Mouse (Mus musculus): ENCODE data around the gene Uhrf1. TPM values are rescaled to one million over a fixed set of nuclear protein-coding genes. Genes with fewer than 3 reads are reported as not detected.
A peak's percentile ranks its signal among the peaks of the same experiment; 100 is the strongest.
"Not testable (repeated sequence)": the region's sequence is repeated elsewhere in the genome, so short reads cannot be mapped to it uniquely, and the experiment has no call there.

The Uhrf1 gene
- 123 and 138 TPM in 2 replicates for polyA plus RNA-seq (2014; fragmentation: Nextera tagmentation; extraction: Ambion mirVana)

DNA sequence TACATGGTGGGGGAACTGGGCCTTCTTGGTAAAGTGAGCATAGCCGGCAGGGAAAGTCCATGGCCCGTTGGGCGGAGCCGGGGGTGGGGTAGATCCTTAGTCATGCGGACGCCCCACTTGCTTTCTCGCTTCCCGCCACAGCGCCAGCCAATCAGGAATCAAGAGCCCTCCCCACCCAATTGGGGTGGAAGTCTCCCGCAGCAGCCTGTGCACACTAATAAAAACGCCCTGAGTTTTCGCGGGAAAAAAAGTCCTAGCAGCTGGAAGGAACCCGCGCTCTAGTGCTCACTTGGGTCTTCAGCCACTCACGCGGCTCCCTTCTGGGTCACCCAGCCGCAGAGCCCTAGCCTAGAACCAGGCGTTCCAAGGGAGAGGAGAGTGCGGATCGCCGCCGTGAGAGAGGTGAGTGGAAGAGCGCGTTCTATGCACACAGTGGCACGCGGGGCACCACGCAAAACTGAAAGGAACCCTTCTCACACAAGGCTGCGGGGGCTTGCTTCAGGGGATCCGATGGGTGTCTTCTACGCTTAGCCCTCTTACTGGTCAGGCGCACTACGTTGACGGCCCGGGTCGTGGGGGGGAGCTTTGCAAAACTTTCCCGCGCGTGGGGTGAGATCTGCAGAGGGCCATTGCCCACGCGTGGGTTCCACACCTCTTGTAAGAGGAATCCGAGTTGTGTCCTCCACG is at the start of gene Uhrf1:
Uhrf1 (plus strand) TSS at position 162 of the 687 bp plus-strand sequence.
- under 1% methylated on average over 43 of the region's 43 CpGs for WGBS
- peak within 1 kb of the TSS; percentile 81 for H3K4me3 ChIP-seq (ENCODE audit: low read depth, low read length)
- H3K9me3 ChIP-seq (ENCODE audit: control insufficient read depth, low read length), result no peaks in the 10 kb centered on the region
- H3K27me3 ChIP-seq (ENCODE audit: control insufficient read depth, insufficient read depth, low read length), result no peaks in the 10 kb centered on the region
- H3K4me2 ChIP-seq, result peak within 1 kb of the TSS; percentile 98
- ATAC-seq (ENCODE audit: low FRiP score) (peak; percentile 80), DNase-seq (ENCODE audit: low spot score, missing footprints) (peak; percentile 98)
- H3K4me1 ChIP-seq (ENCODE audit: control insufficient read depth, insufficient read depth, low read length), result peaks cover 35% of the 10 kb centered on the region
- H3K36me3 ChIP-seq (ENCODE audit: control insufficient read depth, insufficient read depth, low read length), result peaks cover 11% of the 10 kb centered on the region
- H3K9ac ChIP-seq (ENCODE audit: low read length), result peak within 1 kb of the TSS; percentile 90
- peak within 1 kb of the TSS; percentile 85 for H3K27ac ChIP-seq (ENCODE audit: low read depth, low read length)

- no peaks in the 10 kb centered on the region for H3K9me3 ChIP-seq (ENCODE audit: control insufficient read depth, low read length)
- peak; percentile 78 for DNase-seq (ENCODE audit: low spot score, missing footprints)
- H3K4me1 ChIP-seq (ENCODE audit: control insufficient read depth, insufficient read depth, low read length), result peaks cover 9% of the 10 kb centered on the region
- peaks cover 6% of the 10 kb centered on the region; the same call in 1 of the 2 replicates for H3K36me3 ChIP-seq (ENCODE audit: control insufficient read depth, insufficient read depth, low read length)
- 77% methylated on average over 4 of the region's 4 CpGs for WGBS
- no peak overlapping the region for H3K27ac ChIP-seq (ENCODE audit: low read depth, low read length)
- ATAC-seq (ENCODE audit: low FRiP score), result no peak
- H3K9ac ChIP-seq (ENCODE audit: low read length), result no peak overlapping the region
- H3K4me2 ChIP-seq, result no peak overlapping the region
- H3K27me3 ChIP-seq (ENCODE audit: control insufficient read depth, insufficient read depth, low read length), result no peaks in the 10 kb centered on the region
- H3K4me3 ChIP-seq (ENCODE audit: low read depth, low read length), result no peak overlapping the region
Observed at GRCm38 (mm10) chr17:56254695-56255094, 48.4 kb upstream of the Uhrf1 start.

DNA sequence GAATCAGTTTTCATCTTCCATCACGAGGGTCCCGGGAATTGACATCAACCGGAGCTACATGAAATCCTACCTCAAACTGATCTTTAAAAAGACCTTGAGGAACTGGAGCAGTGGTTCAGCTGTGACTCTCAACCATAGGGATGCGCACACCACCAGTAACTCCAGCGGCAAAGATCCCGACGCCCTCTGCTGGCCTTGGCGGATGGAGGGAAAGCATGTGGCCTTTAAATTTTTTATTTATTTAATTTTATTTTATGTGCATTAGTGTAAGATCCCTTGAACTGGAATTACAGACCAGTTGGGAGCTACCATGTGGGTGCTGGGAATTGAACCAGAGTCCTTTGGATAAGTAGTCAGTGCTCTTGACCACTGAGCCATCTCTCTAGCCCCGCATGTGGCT is 47.7 kb upstream of the Uhrf1 start:
- peak overlapping the region; percentile 14; the same call in 1 of the 2 replicates for H3K27ac ChIP-seq (ENCODE audit: low read depth, low read length)
- H3K27me3 ChIP-seq (ENCODE audit: control insufficient read depth, insufficient read depth, low read length), result no peaks in the 10 kb centered on the region
- peak; percentile 7 for ATAC-seq (ENCODE audit: low FRiP score)
- peaks cover 9% of the 10 kb centered on the region for H3K4me1 ChIP-seq (ENCODE audit: control insufficient read depth, insufficient read depth, low read length)
- H3K9me3 ChIP-seq (ENCODE audit: control insufficient read depth, low read length), result no peaks in the 10 kb centered on the region
- peaks cover 6% of the 10 kb centered on the region; the same call in 1 of the 2 replicates for H3K36me3 ChIP-seq (ENCODE audit: control insufficient read depth, insufficient read depth, low read length)
- 21% methylated on average over 9 of the region's 9 CpGs for WGBS
- DNase-seq (ENCODE audit: low spot score, missing footprints), result no peak
- H3K4me3 ChIP-seq (ENCODE audit: low read depth, low read length), result no peak overlapping the region
- H3K9ac ChIP-seq (ENCODE audit: low read length), result peak overlapping the region; percentile 14; the same call in 1 of the 2 replicates
- peak overlapping the region; percentile 91; the same call in 1 of the 2 replicates for H3K4me2 ChIP-seq

- Histone ChIP-seq H3K4me1 (ENCODE audit: control insufficient read depth, insufficient read depth, low read length) (peaks cover 9% of the 10 kb centered on the region), H3K27ac (ENCODE audit: low read depth, low read length) (peak overlapping the region; percentile 75), H3K27me3 (ENCODE audit: control insufficient read depth, insufficient read depth, low read length) (no peaks in the 10 kb centered on the region), H3K36me3 (ENCODE audit: control insufficient read depth, insufficient read depth, low read length) (peaks cover 6% of the 10 kb centered on the region; the same call in 1 of the 2 replicates), H3K4me2 (peak overlapping the region; percentile 91), H3K9me3 (ENCODE audit: control insufficient read depth, low read length) (no peaks in the 10 kb centered on the region), H3K4me3 (ENCODE audit: low read depth, low read length) (peak overlapping the region; percentile 74), H3K9ac (ENCODE audit: low read length) (peak overlapping the region; percentile 64)
- peak; percentile 99 for DNase-seq (ENCODE audit: low spot score, missing footprints)
- ATAC-seq (ENCODE audit: low FRiP score), result peak; percentile 90
- WGBS, result under 1% methylated on average over 32 of the region's 32 CpGs
Observed at GRCm38 (mm10) chr17:56255863-56256238, 47.3 kb upstream of the Uhrf1 start.

GRCm38 (mm10) chr17:56256239-56256881 is 46.8 kb upstream of the Uhrf1 start, which contains the start of gene Fem1a:
TSS of gene Fem1a (plus strand) at chr17:56256810.
- WGBS, result under 1% methylated on average over 28 of the region's 28 CpGs

DNA sequence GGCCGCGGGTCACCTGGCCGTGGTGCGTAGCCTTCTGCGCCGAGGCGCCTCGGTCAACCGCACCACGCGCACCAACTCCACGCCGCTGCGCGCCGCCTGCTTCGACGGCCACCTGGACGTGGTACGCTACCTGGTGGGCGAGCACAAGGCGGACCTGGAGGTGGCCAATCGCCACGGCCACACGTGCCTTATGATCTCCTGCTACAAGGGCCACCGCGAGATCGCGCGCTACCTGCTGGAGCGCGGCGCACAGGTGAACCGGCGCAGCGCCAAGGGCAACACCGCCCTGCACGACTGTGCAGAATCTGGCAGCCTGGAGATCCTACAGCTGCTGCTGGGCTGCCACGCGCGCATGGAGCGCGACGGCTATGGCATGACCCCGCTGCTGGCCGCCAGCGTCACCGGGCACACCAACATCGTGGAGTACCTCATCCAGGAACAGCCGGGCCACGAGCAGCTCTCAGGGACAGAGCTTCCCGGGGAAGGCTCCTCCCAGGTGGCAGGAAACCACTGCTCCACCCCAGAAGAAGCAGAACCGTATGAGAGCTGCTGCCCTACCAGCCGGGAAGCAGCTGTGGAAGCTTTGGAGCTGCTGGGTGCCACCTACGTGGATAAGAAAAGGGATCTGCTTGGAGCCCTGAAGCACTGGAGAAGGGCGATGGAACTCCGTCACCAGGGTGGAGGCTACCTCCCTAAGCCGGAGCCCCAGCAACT is 45.8 kb upstream of the Uhrf1 start:
- ATAC-seq (ENCODE audit: low FRiP score) (no peak), DNase-seq (ENCODE audit: low spot score, missing footprints) (peak; percentile 72)
- Histone ChIP-seq H3K27ac (ENCODE audit: low read depth, low read length) (no peak overlapping the region), H3K36me3 (ENCODE audit: control insufficient read depth, insufficient read depth, low read length) (peaks cover 6% of the 10 kb centered on the region; the same call in 1 of the 2 replicates), H3K4me3 (ENCODE audit: low read depth, low read length) (peak overlapping the region; percentile 74), H3K9ac (ENCODE audit: low read length) (peak overlapping the region; percentile 64), H3K4me1 (ENCODE audit: control insufficient read depth, insufficient read depth, low read length) (peaks cover 5% of the 10 kb centered on the region), H3K27me3 (ENCODE audit: control insufficient read depth, insufficient read depth, low read length) (no peaks in the 10 kb centered on the region), H3K9me3 (ENCODE audit: control insufficient read depth, low read length) (no peaks in the 10 kb centered on the region), H3K4me2 (peak overlapping the region; percentile 91)
- 10% methylated on average over 56 of the region's 58 CpGs for WGBS

More at GRCm38 (mm10) chr17:56256239-56256881, 46.8 kb upstream of the Uhrf1 start, which contains the start of gene Fem1a:
- ATAC-seq (ENCODE audit: low FRiP score) (peak; percentile 93), DNase-seq (ENCODE audit: low spot score, missing footprints) (peak; percentile 99)
- peak within 1 kb of the TSS; percentile 91 for H3K4me2 ChIP-seq
- peaks cover 6% of the 10 kb centered on the region; the same call in 1 of the 2 replicates for H3K36me3 ChIP-seq (ENCODE audit: control insufficient read depth, insufficient read depth, low read length)
- no peaks in the 10 kb centered on the region for H3K9me3 ChIP-seq (ENCODE audit: control insufficient read depth, low read length)
- H3K27me3 ChIP-seq (ENCODE audit: control insufficient read depth, insufficient read depth, low read length), result no peaks in the 10 kb centered on the region
- peak within 1 kb of the TSS; percentile 75 for H3K27ac ChIP-seq (ENCODE audit: low read depth, low read length)
- H3K4me3 ChIP-seq (ENCODE audit: low read depth, low read length), result peak within 1 kb of the TSS; percentile 74
- peak within 1 kb of the TSS; percentile 64 for H3K9ac ChIP-seq (ENCODE audit: low read length)
- peaks cover 6% of the 10 kb centered on the region for H3K4me1 ChIP-seq (ENCODE audit: control insufficient read depth, insufficient read depth, low read length)

- not testable (repeated sequence) for H3K27ac ChIP-seq (ENCODE audit: low read depth, low read length); H3K4me2 ChIP-seq; H3K4me1 ChIP-seq (ENCODE audit: control insufficient read depth, insufficient read depth, low read length); H3K36me3 ChIP-seq (ENCODE audit: control insufficient read depth, insufficient read depth, low read length); DNase-seq (ENCODE audit: low spot score, missing footprints); ATAC-seq (ENCODE audit: low FRiP score); H3K9ac ChIP-seq (ENCODE audit: low read length); H3K4me3 ChIP-seq (ENCODE audit: low read depth, low read length); H3K9me3 ChIP-seq (ENCODE audit: control insufficient read depth, low read length); H3K27me3 ChIP-seq (ENCODE audit: control insufficient read depth, insufficient read depth, low read length)
- 95% methylated on average over 19 of the region's 19 CpGs for WGBS
Observed at GRCm38 (mm10) chr17:56258269-56258668, 44.9 kb upstream of the Uhrf1 start.

GRCm38 (mm10) chr17:56258812-56259211 is 44.3 kb upstream of the Uhrf1 start:
- H3K9me3 ChIP-seq (ENCODE audit: control insufficient read depth, low read length); H3K36me3 ChIP-seq (ENCODE audit: control insufficient read depth, insufficient read depth, low read length); H3K4me2 ChIP-seq; H3K27me3 ChIP-seq (ENCODE audit: control insufficient read depth, insufficient read depth, low read length); H3K4me1 ChIP-seq (ENCODE audit: control insufficient read depth, insufficient read depth, low read length); ATAC-seq (ENCODE audit: low FRiP score); H3K9ac ChIP-seq (ENCODE audit: low read length); H3K4me3 ChIP-seq (ENCODE audit: low read depth, low read length); H3K27ac ChIP-seq (ENCODE audit: low read depth, low read length): not testable (repeated sequence)
- DNase-seq (ENCODE audit: low spot score, missing footprints), result peak; percentile 33
- WGBS, result 96% methylated on average over 2 of the region's 2 CpGs

All from midbrain, embryonic 11.5 days (tissue).